Mouse (Mus musculus) embryonic facial prominence, embryonic 10.5 days (tissue): ENCODE data around the gene Dennd4a. TPM values are rescaled to one million over a fixed set of nuclear protein-coding genes. Genes with fewer than 3 reads are reported as not detected.

ENCODE experiments used
- DNase-seq: peaks from one replicate; pipeline ENCODE4 v3.0.0-alpha.2; 2017; ENCODE audit warnings: low spot score
- H3K27ac ChIP-seq: fragments of 300-500 bp; sonication (generic); replicated peaks from 2 replicates; pipeline ENCODE4 v1.5.1; 2016; ENCODE audit warnings: mild to moderate bottlenecking
- H3K27me3 ChIP-seq: fragments of 300-500 bp; sonication (generic); replicated peaks from 2 replicates; pipeline ENCODE4 v1.6.1; 2016; ENCODE audit warnings: low read depth, mild to moderate bottlenecking; ENCODE audit not compliant: poor library complexity, severe bottlenecking
- H3K36me3 ChIP-seq: fragments of 300-500 bp; sonication (generic); replicated peaks from 2 replicates; pipeline ENCODE4 v1.6.1; 2016; ENCODE audit warnings: mild to moderate bottlenecking, moderate library complexity
- H3K4me1 ChIP-seq: fragments of 300-500 bp; sonication (generic); 2 replicates; pipeline ENCODE4 v1.6.1; 2016
- H3K4me3 ChIP-seq: fragments of 300-500 bp; sonication (generic); 2 replicates; pipeline ENCODE4 v1.5.1; 2016; ENCODE audit warnings: mild to moderate bottlenecking, moderate library complexity
- H3K9me3 ChIP-seq: fragments of 300-500 bp; sonication (generic); 2 replicates; pipeline ENCODE4 v1.6.1; 2016; ENCODE audit warnings: mild to moderate bottlenecking
- WGBS: fragments of 180-500 bp; shearing (Covaris S2); methylation state at CpG from one replicate; pipeline ENCODE4 v1.1.7; 2016; 5-methylcytosine and 5-hydroxymethylcytosine counted together
- polyA plus RNA-seq: library from polyadenylated mRNA; unstranded; fragments of >200 nt; fragmentation: Nextera tagmentation; extraction: Ambion mirVana; gene quantifications from 2 replicates; pipeline ENCODE4 v1.2.1, GENCODE M21; 2016

Dennd4a gene
- polyA plus RNA-seq, 1 experiment from 2014 or later: 8.6 TPM

DNA sequence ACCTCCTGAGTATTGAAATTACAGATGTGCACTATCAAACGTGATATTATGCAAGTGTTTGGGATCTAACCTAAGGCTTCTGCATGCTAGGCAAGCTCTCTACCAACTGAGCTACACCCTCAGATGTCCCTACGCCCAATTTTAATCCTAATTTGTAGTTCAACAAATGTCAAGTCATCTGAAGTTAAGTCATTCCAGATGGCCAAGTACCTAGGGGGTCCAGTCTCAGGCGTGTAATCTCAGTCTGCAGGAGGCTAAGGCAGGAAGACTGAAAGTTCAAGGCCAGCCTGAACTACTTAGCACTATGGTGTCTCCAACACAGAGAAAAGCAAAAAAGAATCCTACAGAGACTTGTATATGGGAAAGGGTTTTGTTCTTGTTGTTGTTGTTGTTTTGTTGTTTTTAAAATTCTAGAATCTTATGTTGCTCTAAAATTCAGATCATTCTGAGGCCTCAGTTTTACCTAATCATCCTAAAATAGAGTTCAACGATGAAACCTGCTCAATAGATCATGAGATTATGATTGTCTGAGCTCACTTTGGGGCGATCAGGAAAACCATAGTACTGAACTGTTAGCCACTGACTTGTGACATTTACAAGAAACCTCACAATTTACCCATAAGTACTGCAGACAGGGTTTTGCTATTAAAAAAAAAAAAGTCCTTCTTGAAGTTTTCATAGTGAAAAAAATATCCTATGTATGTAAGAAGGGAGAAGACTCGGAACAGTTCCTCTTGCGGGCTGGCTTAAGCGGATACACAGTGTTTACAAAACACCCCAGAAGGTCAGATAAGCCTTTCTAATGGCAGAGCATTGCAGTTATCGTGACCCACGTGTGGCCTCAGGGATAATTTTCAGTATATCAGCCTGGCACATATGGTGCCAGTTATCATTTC is 18.5 kb upstream of the Dennd4a start:
- Histone ChIP-seq H3K36me3 (no peaks in the 10 kb centered on the region), H3K27ac (no peak overlapping the region), H3K9me3 (no peaks in the 10 kb centered on the region), H3K4me3 (no peak overlapping the region), H3K27me3 (no peaks in the 10 kb centered on the region), H3K4me1 (0 out of 2 replicates have a peak, but pooled peaks cover 7% of the 10 kb centered on the region)
- 72% methylated on average over 10 of the region's 10 CpGs for WGBS
- DNase-seq: no peak

DNA sequence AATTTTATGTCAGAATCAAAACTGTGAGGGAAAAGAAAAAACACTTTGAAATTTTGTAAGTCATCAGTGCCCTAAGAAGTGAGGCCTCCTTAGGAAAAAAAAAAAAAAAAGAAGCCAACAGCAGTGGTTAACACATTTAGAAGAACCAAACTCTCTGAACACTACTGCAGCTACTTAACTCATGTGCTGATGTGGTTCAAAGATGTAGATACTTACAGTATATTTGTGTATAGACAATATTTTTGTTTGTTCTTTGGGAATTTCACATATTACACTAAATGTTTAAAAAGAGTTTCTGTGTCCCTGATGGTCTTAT is 17.9 kb upstream of the Dennd4a start:
- no peak overlapping the region for H3K27ac ChIP-seq
- H3K9me3 ChIP-seq: no peaks in the 10 kb centered on the region
- DNase-seq: no peak
- H3K4me3 ChIP-seq: no peak overlapping the region
- H3K27me3 ChIP-seq: no peaks in the 10 kb centered on the region
- 0 out of 2 replicates have a peak, but pooled peaks cover 7% of the 10 kb centered on the region for H3K4me1 ChIP-seq
- no peaks in the 10 kb centered on the region for H3K36me3 ChIP-seq

DNA sequence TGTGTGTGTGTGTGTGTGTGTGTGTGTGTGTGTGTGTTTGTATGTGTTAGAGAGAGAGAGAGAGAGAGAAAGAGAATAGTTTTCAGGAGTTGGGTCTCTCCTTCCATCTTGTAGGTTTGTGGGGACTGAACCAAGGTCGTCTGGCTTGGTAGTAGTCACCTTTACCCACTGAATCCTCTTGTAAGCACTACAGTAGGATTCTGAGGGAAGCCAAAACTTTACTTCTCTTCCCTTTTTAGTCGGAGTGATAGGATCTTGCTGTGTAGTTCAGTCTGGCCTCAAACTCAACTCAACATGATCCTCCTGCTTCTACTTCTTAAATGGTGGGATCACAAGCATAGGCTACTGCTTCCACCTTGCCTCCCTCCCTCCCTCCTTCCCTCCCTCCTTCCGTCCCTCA is 17.3 kb upstream of the Dennd4a start:
- Histone ChIP-seq H3K9me3 (no peaks in the 10 kb centered on the region), H3K36me3 (no peaks in the 10 kb centered on the region), H3K27ac (no peak overlapping the region), H3K4me3 (no peak overlapping the region), H3K27me3 (no peaks in the 10 kb centered on the region), H3K4me1 (0 out of 2 replicates have a peak, but pooled peaks cover 7% of the 10 kb centered on the region)
- no peak for DNase-seq
- 74% methylated on average over 3 of the region's 3 CpGs for whole genome bisulfite sequencing

DNA sequence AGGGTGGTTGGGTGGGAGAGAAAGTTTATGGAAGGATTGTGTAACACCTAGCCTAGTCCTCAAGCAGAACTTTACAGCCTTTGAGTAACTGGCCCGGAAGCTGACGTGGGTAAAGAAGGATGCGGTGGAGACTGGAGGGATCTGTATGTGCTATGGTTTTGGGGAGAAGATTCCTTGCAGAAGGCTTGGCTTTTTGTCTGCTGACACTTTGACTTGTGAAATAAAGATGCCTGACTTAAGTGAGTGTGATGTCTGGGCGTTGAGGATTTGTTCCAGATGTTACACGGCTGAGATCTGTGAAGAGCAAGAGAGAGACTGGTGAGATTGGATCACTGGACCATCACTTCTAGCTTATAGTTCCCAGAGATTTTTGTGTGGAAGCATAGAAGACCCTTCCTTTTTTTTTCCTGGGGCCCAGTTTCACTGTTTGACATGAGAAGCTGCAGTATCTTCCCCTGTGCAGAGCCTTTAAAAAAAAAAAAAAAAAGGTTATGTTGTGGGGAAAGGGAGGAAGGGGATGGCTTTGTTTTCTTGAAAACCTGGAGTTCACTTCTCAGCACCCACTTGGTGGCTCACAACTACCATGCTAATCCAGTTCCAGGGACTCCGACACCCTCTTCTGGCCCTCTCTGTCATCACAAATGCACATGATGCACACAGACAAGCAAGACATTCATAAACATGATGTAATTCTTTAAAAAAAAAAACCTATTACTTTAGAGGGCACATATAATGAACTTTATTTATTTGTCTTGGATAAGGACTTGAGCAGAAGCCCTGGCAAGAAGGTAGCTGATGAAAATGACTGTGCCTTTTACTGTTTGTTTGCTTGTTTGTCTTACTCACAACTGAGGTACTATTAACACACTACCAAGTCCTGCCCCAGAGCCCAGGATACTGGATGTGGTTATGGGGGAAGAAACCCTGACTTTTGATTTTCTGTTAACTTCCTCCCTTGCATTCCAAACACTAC is 16.4 kb upstream of the Dennd4a start:
- Histone ChIP-seq H3K4me1 (0 out of 2 replicates have a peak, but pooled peaks cover 7% of the 10 kb centered on the region), H3K27me3 (no peaks in the 10 kb centered on the region), H3K4me3 (no peak overlapping the region), H3K9me3 (no peaks in the 10 kb centered on the region), H3K27ac (no peak overlapping the region), H3K36me3 (no peaks in the 10 kb centered on the region)
- no peak for DNase-seq
- 75% methylated on average over 6 of the region's 6 CpGs for WGBS

DNA sequence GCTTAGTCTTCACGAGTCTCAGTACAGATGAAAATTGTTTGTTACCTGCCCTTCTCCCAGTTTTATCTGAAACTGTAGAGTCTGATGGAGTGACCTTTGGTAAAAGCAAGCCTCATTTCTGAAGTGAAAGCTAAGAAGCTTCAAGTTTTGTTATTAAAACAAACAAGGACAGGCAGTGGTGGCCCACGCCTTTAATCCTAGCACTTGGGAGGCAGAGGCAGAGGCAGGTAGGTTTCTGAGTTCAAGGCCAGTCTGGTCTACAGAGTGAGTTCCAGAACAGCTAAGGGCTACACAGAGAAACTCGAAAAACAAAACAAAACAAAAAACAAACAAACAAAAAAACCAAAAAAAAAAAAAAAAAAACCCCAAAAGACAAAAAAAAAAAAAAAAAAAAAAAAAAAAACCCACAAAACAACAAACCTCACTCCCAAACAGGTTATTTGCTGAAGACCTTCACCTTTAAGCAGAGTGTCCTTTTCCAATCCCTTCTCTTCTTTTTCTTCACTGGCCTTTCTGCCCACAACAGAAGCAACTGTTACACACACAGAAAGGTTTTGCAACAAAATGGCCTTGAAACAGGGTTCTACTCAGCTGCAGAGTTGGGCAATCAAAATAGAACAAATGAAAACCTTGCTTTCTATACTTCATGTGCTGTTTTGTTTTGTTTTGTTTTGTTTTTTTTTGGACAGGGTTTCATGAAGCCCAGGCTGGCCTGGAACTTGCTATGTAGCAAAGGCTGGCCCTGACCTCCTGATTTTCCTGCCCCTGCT is 15.1 kb upstream of the Dennd4a start:
- H3K9me3 ChIP-seq: no peaks in the 10 kb centered on the region
- no peaks in the 10 kb centered on the region for H3K27me3 ChIP-seq
- 69% methylated on average over 3 of the region's 3 CpGs for WGBS
- H3K4me1 ChIP-seq: 0 out of 2 replicates have a peak, but pooled peaks cover 7% of the 10 kb centered on the region
- no peak overlapping the region for H3K27ac ChIP-seq
- no peak for DNase-seq
- no peak overlapping the region for H3K4me3 ChIP-seq
- H3K36me3 ChIP-seq: no peaks in the 10 kb centered on the region

DNA sequence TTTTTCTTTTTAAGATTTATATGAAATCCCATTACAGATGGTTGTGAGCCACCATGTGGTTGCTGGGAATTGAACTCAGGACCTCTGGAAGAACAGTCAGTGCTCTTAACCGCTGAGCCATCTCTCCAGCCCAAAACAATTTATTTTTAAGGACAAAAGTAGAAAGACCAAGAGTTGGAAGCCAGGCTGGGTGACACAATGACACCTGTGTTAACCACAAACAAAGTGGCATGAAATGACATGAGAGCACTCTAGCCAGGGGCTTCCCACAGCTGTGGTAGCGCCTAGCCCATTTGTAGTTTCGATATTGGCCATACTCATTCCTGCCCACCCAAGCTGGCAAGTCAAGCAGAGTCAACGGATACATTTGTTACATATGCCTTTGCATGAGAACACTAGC is 13.7 kb upstream of the Dennd4a start:
- WGBS: 88% methylated on average over 4 of the region's 4 CpGs
- Histone ChIP-seq H3K27me3 (no peaks in the 10 kb centered on the region), H3K27ac (no peak overlapping the region), H3K9me3 (no peaks in the 10 kb centered on the region), H3K4me1 (0 out of 2 replicates have a peak, but pooled peaks cover 7% of the 10 kb centered on the region), H3K4me3 (no peak overlapping the region), H3K36me3 (no peaks in the 10 kb centered on the region)
- no peak for DNase-seq

DNA sequence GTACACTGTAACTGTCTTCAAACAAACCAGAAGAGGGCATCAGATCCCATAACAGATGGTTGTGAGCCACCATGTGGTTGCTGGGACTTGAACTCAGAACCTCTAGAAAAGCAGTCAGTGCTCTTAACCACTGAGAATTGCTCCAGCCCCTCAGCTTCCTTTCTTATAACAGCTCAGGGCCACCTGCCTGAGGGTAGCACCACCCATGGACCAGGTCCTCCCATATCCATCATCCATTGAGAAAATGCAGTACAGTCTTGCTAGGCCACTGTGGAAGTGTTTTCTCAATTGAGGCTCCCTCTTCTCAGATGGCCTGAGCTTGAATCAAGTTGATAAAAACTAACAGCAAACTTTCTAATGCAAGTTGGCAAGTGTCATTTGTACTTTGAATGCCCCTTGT is 13.0 kb upstream of the Dennd4a start:
- no peak for DNase-seq
- Histone ChIP-seq H3K36me3 (no peaks in the 10 kb centered on the region), H3K27ac (no peak overlapping the region), H3K27me3 (no peaks in the 10 kb centered on the region), H3K4me1 (0 out of 2 replicates have a peak, but pooled peaks cover 7% of the 10 kb centered on the region), H3K9me3 (no peaks in the 10 kb centered on the region), H3K4me3 (no peak overlapping the region)

DNA sequence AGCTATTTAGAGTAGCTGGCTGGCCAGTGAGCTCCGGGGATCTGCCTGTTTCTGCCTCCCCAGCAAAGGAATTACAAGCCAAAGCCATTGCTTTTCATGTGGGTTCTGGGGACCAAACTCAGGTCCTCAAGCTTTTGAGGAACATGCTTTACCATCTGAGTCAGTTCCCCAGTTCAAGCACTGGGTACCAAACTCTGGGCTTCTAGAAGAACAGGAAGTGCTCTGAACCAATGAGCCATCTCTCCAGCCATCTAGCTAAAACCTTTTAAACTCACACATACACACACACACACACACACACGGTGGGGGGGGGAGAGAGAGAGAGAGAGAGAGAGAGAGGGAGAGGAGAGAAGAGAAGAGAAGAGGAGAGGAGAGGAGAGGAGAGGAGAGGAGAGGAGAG is 12.3 kb upstream of the Dennd4a start:
- 0 out of 2 replicates have a peak, but pooled peaks cover 7% of the 10 kb centered on the region for H3K4me1 ChIP-seq
- no peaks in the 10 kb centered on the region for H3K9me3 ChIP-seq
- no peaks in the 10 kb centered on the region for H3K36me3 ChIP-seq
- H3K27ac ChIP-seq: no peak overlapping the region
- WGBS: 85% methylated on average over 2 of the region's 2 CpGs
- H3K27me3 ChIP-seq: no peaks in the 10 kb centered on the region
- H3K4me3 ChIP-seq: no peak overlapping the region
- DNase-seq: no peak

DNA sequence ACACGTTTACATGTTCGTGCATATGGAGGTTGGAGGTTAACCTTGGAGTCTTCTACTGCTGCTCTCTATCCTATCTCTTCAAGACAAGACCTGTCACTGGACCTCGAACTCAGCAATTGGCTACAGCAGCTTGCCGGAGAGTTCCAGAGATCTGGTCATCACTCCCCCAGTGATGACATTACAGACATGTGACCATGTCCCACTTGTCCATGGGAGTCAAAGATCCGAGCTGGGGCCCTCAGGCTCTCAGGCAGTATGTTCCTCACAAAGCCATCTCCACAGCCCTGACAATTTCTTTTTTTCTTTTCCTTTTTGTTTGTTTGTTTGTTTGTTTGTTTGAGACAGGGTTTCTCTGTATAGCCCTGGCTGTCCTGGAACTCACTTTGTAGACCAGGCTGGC is 11.6 kb upstream of the Dennd4a start:
- H3K27ac ChIP-seq: no peak overlapping the region
- H3K9me3 ChIP-seq: no peaks in the 10 kb centered on the region
- DNase-seq: no peak
- no peaks in the 10 kb centered on the region for H3K36me3 ChIP-seq
- 94% methylated on average over 5 of the region's 5 CpGs for WGBS
- H3K27me3 ChIP-seq: no peaks in the 10 kb centered on the region
- 0 out of 2 replicates have a peak, but pooled peaks cover 2% of the 10 kb centered on the region for H3K4me1 ChIP-seq
- H3K4me3 ChIP-seq: no peak overlapping the region

DNA sequence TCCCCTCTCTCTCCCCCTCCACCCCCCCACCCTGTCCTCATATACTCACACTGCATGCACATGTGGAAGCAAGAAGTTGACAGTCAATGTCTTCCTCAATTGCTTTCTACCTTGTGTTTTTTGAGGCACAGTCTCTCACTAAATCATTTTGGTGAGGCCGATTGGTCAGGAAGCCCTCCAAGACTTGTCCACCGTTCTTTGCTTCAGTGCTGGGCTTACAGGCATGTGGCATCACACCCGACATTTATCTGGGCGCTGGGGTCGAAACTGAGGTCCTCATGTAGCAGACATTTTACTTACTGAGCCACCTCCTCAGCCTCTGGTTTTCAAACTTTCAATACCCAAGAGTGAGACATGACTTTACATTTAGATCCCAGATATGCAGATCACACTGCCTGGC is 8.6 kb upstream of the Dennd4a start:
- DNase-seq: no peak
- no peaks in the 10 kb centered on the region for H3K27me3 ChIP-seq

DNA sequence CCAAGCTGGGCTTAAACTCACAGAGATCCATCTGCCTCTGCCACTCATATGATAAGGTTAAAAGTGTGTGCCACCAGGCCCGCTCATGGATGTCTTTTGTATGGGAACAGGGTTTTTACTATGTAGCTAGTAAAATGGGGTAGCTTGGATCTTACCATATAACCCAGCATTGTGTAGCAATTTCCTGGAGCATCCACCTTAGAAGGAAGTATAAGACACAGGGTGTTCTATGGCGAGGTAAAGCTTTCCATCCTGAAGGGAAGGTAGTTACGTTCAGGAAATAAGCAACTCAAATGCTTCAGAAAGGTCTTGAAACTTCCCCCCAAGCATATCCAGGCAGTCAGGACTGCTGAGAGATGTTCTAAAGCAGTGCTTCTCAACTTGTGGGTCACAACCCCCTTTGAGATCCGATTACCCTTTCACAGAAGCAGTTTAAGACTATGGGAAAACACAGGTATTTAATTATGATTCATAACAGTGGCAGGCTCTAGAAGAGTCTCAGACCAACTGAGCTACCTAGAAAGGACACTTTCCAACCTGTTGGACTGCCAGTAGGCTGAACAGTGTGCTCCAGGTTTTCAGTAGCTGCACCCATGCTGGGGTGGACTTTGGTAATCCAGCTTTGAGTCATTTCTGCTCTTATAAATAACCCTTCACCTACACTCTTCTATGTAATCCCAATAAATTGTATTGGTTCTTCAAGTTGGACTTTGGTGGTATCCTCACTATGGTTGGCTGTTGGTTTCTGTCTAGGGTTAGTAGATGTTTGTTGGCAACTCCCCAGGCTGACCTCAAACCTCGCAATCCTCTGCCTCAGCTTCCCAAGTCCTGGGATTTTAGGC is 7.5 kb upstream of the Dennd4a start:
- no peaks in the 10 kb centered on the region for H3K36me3 ChIP-seq
- no peak for DNase-seq
- no peak overlapping the region for H3K27ac ChIP-seq
- H3K4me3 ChIP-seq: no peak overlapping the region
- H3K9me3 ChIP-seq: no peaks in the 10 kb centered on the region
- H3K27me3 ChIP-seq: no peaks in the 10 kb centered on the region
- WGBS: 85% methylated on average over 5 of the region's 5 CpGs
- no peaks in the 10 kb centered on the region for H3K4me1 ChIP-seq

More for the DNA sequence above, 8.6 kb upstream of the Dennd4a start:
- Histone ChIP-seq H3K9me3 (no peaks in the 10 kb centered on the region), H3K4me1 (no peaks in the 10 kb centered on the region), H3K27ac (no peak overlapping the region), H3K36me3 (no peaks in the 10 kb centered on the region), H3K4me3 (no peak overlapping the region)
- WGBS: 89% methylated on average over 5 of the region's 5 CpGs
